Mouse (Mus musculus): Measurements from ENCODE around the gene Zbtb48. TPM values are rescaled to one million over a fixed set of nuclear protein-coding genes. Genes with fewer than 3 reads are reported as not detected.

The Zbtb48 gene
- polyA plus RNA-seq, 1 experiment from 2014 or later = 18.1 TPM

GRCm38 (mm10) chr4:151997701-151998100 is 29.8 kb downstream of the Zbtb48 start:
- Histone ChIP-seq H3K4me1 (ENCODE audit: control insufficient read depth, insufficient read depth, low read depth, low read length) (peaks cover 20% of the 10 kb centered on the region), H3K4me2 (ENCODE audit: low read length) (peak overlapping the region; percentile 71), H3K27me3 (replicated peaks; ENCODE audit: control insufficient read depth, insufficient read depth, low read length) (no peaks in the 10 kb centered on the region), H3K9ac (ENCODE audit: low read depth, low read length) (no peak overlapping the region), H3K27ac (ENCODE audit: low read depth, low read length) (no peak overlapping the region), H3K4me3 (ENCODE audit: low read length) (no peak overlapping the region; the same call in 1 of the 2 replicates), H3K36me3 (ENCODE audit: control insufficient read depth, insufficient read depth, low read length) (no peaks in the 10 kb centered on the region), H3K9me3 (ENCODE audit: control insufficient read depth, low read length) (no peaks in the 10 kb centered on the region)
- WGBS = 76% methylated on average over 3 of the region's 3 CpGs
- ATAC-seq = no peak

DNA sequence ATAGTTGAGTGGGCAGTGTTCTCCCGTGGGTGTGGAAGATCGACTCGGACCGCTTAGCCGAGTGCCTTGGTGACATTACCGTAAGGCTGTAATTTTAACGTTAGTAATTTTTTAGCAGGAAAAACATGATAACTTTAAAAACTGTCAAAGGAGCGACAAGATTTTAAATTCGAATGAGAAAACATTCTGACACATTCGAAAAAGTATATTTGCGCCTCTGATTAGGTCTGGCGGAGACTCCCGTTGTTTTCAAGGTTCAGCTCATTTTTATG is 30.6 kb downstream of the Zbtb48 start:
- H3K4me2 ChIP-seq (ENCODE audit: low read length) = peak overlapping the region; percentile 71
- H3K27me3 ChIP-seq (replicated peaks; ENCODE audit: control insufficient read depth, insufficient read depth, low read length) = no peaks in the 10 kb centered on the region
- H3K9ac ChIP-seq (ENCODE audit: low read depth, low read length) = peak overlapping the region; percentile 82
- H3K27ac ChIP-seq (ENCODE audit: low read depth, low read length) = peak overlapping the region; percentile 90
- ATAC-seq = no peak
- WGBS = 4% methylated on average over 13 of the region's 13 CpGs
- H3K4me1 ChIP-seq (ENCODE audit: control insufficient read depth, insufficient read depth, low read depth, low read length) = peaks cover 20% of the 10 kb centered on the region
- peak overlapping the region; percentile 99 for H3K4me3 ChIP-seq (ENCODE audit: low read length)
- peaks cover 7% of the 10 kb centered on the region for H3K36me3 ChIP-seq (ENCODE audit: control insufficient read depth, insufficient read depth, low read length)
- no peaks in the 10 kb centered on the region for H3K9me3 ChIP-seq (ENCODE audit: control insufficient read depth, low read length)

DNA sequence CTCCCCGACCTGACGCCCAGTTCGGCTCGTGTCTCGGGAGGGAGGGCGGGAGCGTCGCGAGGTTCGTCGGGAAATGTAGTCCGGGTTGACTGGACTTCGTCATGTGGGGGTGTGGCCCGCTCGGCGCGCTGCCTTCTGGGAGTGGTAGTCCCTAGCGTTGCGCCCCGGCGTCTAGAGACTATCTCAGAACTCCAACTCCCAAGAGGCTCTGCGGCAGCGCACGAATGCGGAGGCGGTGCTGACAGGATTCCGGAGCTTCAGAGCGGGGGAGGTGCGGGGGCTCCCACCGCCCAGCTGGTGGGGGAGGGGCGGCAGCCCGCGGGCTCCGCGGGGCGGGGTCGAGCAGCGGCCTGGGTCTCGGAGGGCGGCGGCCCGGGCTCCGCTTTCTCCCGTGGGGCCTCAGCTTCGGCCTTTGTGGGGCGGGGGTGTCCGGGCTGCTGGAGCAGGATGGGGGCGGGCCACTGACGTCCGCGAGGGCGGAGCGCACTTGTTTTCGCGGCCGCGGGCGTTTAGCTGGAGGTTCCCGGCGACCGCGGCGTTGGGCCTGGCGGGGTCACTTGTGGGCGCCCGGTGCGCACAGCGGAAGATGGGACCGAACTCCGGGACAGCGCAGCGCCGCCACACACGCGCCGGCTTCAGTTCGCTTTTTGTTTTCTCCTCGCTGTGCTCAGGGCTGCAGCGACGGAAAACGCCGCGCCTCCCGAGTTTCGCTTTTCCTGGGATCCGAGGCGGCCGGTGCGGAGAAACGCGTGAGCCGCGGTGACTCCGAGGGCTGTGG is 31.1 kb downstream of the Zbtb48 start, which contains the start of gene Phf13:
Phf13 (minus strand) TSS at position 86 of the 778 bp plus-strand sequence.
- peaks cover 20% of the 10 kb centered on the region for H3K4me1 ChIP-seq (ENCODE audit: control insufficient read depth, insufficient read depth, low read depth, low read length)
- peak; percentile 98 for ATAC-seq
- peak within 1 kb of the TSS; percentile 90 for H3K27ac ChIP-seq (ENCODE audit: low read depth, low read length)
- WGBS = under 1% methylated on average over 87 of the region's 94 CpGs
- peaks cover 11% of the 10 kb centered on the region for H3K36me3 ChIP-seq (ENCODE audit: control insufficient read depth, insufficient read depth, low read length)
- peak within 1 kb of the TSS; percentile 88 for H3K4me2 ChIP-seq (ENCODE audit: low read length)
- H3K9ac ChIP-seq (ENCODE audit: low read depth, low read length) = peak within 1 kb of the TSS; percentile 95
- H3K9me3 ChIP-seq (ENCODE audit: control insufficient read depth, low read length) = no peaks in the 10 kb centered on the region
- H3K27me3 ChIP-seq (replicated peaks; ENCODE audit: control insufficient read depth, insufficient read depth, low read length) = no peaks in the 10 kb centered on the region
- H3K4me3 ChIP-seq (ENCODE audit: low read length) = peak within 1 kb of the TSS; percentile 99

DNA sequence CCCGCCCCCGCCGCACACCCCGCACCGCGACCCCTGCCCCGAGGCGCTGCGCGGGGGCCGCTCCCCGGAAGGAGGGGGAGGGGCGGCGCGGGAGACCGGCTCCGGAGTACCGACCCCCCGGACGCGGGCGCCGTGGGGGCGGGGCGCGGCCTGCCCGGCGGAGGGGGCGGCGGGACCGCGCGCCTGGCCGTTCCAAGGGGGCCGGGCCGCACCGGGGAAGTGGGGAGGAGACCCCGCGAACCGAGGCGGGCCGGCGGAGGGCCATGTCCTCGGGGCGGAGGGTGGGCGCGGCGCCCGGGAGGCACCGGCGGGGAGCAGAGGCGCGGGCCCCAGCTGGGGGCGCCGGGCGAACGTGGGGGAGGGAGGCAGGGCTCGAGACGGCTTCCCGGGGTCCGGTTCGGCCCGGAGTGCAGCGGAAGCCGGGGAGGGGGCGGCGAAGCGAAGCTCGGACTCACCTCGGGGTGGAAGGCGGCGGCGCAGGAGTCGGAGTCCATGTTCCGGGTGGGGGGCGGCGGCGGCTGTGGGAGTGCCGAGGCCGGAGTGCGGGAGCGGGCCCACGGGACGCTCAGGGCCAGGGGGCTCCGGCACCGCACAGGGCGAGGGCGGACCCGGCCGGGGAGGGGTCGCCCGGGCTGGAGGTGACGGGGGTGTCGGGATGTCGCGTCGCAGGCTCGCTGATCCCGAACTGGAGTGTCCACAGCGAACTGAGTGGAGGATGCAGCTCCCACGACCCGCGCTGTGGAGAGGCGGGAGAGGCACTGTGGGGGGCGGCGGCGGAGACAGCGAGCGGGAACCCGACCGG is 31.9 kb downstream of the Zbtb48 start:
- under 1% methylated on average over 61 of the region's 111 CpGs for WGBS
- Histone ChIP-seq H3K4me2 (ENCODE audit: low read length) (peak overlapping the region; percentile 88), H3K4me3 (ENCODE audit: low read length) (peak overlapping the region; percentile 99), H3K4me1 (ENCODE audit: control insufficient read depth, insufficient read depth, low read depth, low read length) (peaks cover 20% of the 10 kb centered on the region), H3K27ac (ENCODE audit: low read depth, low read length) (peak overlapping the region; percentile 77), H3K9ac (ENCODE audit: low read depth, low read length) (peak overlapping the region; percentile 95), H3K9me3 (ENCODE audit: control insufficient read depth, low read length) (no peaks in the 10 kb centered on the region), H3K27me3 (replicated peaks; ENCODE audit: control insufficient read depth, insufficient read depth, low read length) (no peaks in the 10 kb centered on the region), H3K36me3 (ENCODE audit: control insufficient read depth, insufficient read depth, low read length) (peaks cover 19% of the 10 kb centered on the region)
- no peak for ATAC-seq

DNA sequence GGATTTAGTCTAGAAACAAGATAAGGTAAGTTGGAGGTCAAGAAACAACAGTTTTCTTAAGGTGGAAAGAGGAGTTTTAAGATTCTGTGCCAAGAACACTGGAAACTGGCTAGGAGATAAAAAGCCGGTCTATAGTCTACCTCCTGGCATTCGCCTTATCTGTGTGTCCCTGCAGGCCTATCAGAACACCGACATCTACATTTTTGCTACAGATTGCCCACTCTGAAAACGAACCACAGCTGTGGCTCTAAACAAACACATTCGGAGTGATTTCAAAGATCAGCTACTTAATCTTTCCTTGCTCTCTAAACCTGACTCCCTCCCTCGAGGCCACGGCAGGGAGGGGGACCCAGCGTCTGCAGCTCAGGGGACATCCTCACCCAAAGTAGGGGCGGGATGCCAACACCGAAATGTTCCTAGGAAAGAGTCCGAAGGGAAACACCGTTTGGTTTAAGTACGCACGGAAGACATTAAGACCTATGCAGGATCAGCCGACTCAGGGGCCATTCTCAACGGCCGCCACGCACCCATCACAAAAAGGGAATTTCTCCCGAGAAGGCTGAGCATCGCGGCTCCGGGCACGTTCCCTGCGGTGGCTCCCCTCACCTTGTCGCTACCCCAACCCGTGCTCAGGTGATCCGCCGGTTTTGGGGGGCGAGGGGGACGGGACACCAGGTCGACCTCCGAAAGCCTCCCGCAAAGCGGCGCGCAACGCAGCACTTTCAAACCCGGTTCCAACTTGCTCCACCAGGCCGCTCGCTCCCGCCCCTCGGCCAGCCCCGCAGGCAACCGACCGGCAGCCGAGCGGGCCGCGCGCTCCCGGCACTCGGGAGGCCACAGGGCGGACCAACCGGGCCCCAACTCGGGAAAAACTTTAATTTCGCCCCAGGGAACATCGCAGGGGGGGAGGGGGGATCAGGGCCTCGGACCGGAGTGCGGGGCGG is 33.0 kb downstream of the Zbtb48 start:
- Histone ChIP-seq H3K36me3 (ENCODE audit: control insufficient read depth, insufficient read depth, low read length) (peaks cover 21% of the 10 kb centered on the region), H3K27me3 (replicated peaks; ENCODE audit: control insufficient read depth, insufficient read depth, low read length) (no peaks in the 10 kb centered on the region), H3K27ac (ENCODE audit: low read depth, low read length) (peak overlapping the region; percentile 77), H3K4me2 (ENCODE audit: low read length) (peak overlapping the region; percentile 88), H3K9me3 (ENCODE audit: control insufficient read depth, low read length) (no peaks in the 10 kb centered on the region), H3K9ac (ENCODE audit: low read depth, low read length) (peak overlapping the region; percentile 95), H3K4me1 (ENCODE audit: control insufficient read depth, insufficient read depth, low read depth, low read length) (peaks cover 20% of the 10 kb centered on the region), H3K4me3 (ENCODE audit: low read length) (peak overlapping the region; percentile 99)
- ATAC-seq = no peak
- WGBS = 1% methylated on average over 43 of the region's 61 CpGs

DNA sequence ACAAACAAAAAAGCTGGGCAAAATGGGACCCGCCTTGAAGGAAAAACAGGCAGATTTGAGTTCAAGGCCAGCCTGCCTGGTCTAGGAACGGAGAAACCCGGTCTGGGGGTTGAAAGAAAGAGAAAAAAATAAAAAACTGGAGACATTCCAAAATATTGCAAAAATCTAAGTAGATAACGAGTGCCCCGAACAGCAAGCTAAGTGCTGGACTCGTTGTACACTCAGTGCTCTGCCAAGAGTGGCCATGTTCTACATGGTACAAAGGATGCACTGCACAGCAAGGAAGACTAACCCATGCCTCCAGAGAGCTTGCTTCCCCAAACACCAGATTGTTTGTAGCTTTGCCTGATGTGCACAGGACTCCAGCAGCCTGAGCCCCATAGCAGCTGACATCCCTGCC is 34.4 kb downstream of the Zbtb48 start:
- Histone ChIP-seq H3K4me3 (ENCODE audit: low read length) (no peak overlapping the region), H3K36me3 (ENCODE audit: control insufficient read depth, insufficient read depth, low read length) (peaks cover 21% of the 10 kb centered on the region), H3K27me3 (replicated peaks; ENCODE audit: control insufficient read depth, insufficient read depth, low read length) (no peaks in the 10 kb centered on the region), H3K4me1 (ENCODE audit: control insufficient read depth, insufficient read depth, low read depth, low read length) (peaks cover 20% of the 10 kb centered on the region), H3K27ac (ENCODE audit: low read depth, low read length) (no peak overlapping the region), H3K4me2 (ENCODE audit: low read length) (no peak overlapping the region), H3K9ac (ENCODE audit: low read depth, low read length) (no peak overlapping the region), H3K9me3 (ENCODE audit: control insufficient read depth, low read length) (no peaks in the 10 kb centered on the region)
- 85% methylated on average over 6 of the region's 6 CpGs for WGBS
- no peak for ATAC-seq

DNA sequence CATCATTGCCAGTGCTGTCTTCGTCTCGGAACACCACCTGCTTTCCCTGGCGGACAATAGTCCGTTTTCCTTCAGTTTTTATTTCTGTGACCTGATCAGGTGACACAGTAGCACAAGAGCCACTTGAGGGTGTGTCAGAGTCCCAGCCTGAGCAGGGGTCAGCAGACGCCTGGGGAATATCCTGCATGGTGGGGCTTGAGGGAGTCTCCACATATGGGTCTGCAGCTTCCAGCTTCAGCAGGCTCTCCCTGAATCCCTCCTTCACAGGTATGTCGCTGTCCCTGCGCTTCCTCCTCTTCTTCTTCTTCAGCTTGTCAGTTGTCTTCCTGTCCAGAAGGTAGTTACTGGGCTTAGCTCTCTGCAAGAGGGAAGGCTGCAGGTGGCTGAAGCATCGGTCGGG is 35.4 kb downstream of the Zbtb48 start:
- Histone ChIP-seq H3K36me3 (ENCODE audit: control insufficient read depth, insufficient read depth, low read length) (peaks cover 21% of the 10 kb centered on the region), H3K27me3 (replicated peaks; ENCODE audit: control insufficient read depth, insufficient read depth, low read length) (no peaks in the 10 kb centered on the region), H3K4me2 (ENCODE audit: low read length) (no peak overlapping the region), H3K4me1 (ENCODE audit: control insufficient read depth, insufficient read depth, low read depth, low read length) (peaks cover 20% of the 10 kb centered on the region), H3K9ac (ENCODE audit: low read depth, low read length) (no peak overlapping the region), H3K4me3 (ENCODE audit: low read length) (no peak overlapping the region), H3K27ac (ENCODE audit: low read depth, low read length) (no peak overlapping the region), H3K9me3 (ENCODE audit: control insufficient read depth, low read length) (no peaks in the 10 kb centered on the region)
- 91% methylated on average over 9 of the region's 9 CpGs for WGBS
- ATAC-seq = no peak

- 34% methylated on average over 6 of the region's 6 CpGs for WGBS
- Histone ChIP-seq H3K4me2 (ENCODE audit: low read length) (peak overlapping the region; percentile 60), H3K27ac (ENCODE audit: low read depth, low read length) (no peak overlapping the region), H3K4me3 (ENCODE audit: low read length) (peak overlapping the region; percentile 64), H3K4me1 (ENCODE audit: control insufficient read depth, insufficient read depth, low read depth, low read length) (peaks cover 19% of the 10 kb centered on the region), H3K27me3 (replicated peaks; ENCODE audit: control insufficient read depth, insufficient read depth, low read length) (no peaks in the 10 kb centered on the region), H3K9ac (ENCODE audit: low read depth, low read length) (no peak overlapping the region; the same call in 1 of the 2 replicates), H3K9me3 (ENCODE audit: control insufficient read depth, low read length) (no peaks in the 10 kb centered on the region), H3K36me3 (ENCODE audit: control insufficient read depth, insufficient read depth, low read length) (peaks cover 21% of the 10 kb centered on the region)
- peak; percentile 22 for ATAC-seq
Measured at GRCm38 (mm10) chr4:151989110-151989488, 38.4 kb downstream of the Zbtb48 start.
